Mouse (Mus musculus): ENCODE measurements around the gene Qrich1.

GRCm38 (mm10) chr9:108574921-108575320, 58.3 kb downstream of the Qrich1 start:
- TF ChIP-seq POLR2A (IDR thresholded peaks at IDR 0.05; ENCODE audit: insufficient read length, low read depth), result no peak
- no peak for TF ChIP-seq MYOD1 (IDR thresholded peaks at IDR 0.05; ENCODE audit: control insufficient read depth in 1 of 3, insufficient read length in 2 of 3, low read depth in 2 of 3)
- TF ChIP-seq TCF12 (IDR thresholded peaks at IDR 0.05; ENCODE audit: insufficient read depth, poor library complexity, severe bottlenecking), result no peak
- no peak for TF ChIP-seq USF1 (IDR thresholded peaks at IDR 0.05; ENCODE audit: low read depth)
- TF ChIP-seq SRF (IDR thresholded peaks at IDR 0.05; ENCODE audit: control insufficient read depth, insufficient read length, low read depth), result no peak
- no peak for TF ChIP-seq CEBPB (IDR thresholded peaks at IDR 0.05; ENCODE audit: insufficient read depth, poor library complexity, severe bottlenecking)
- no peak for TF ChIP-seq E2F4 (IDR thresholded peaks at IDR 0.05; ENCODE audit: insufficient read depth)
- no peak for TF ChIP-seq REST (IDR thresholded peaks at IDR 0.05; ENCODE audit: insufficient read depth, insufficient read length)
- TF ChIP-seq POLR2AphosphoS2 (IDR thresholded peaks at IDR 0.05; ENCODE audit: insufficient read length, low read depth), result no peak
- TF ChIP-seq MAX (IDR thresholded peaks at IDR 0.05; ENCODE audit: low read depth), result no peak
